Mouse (Mus musculus) B cell, adult 62 days (primary cell): ENCODE measurements around the gene Hhip. TPM values are rescaled to one million over a fixed set of nuclear protein-coding genes. Genes with fewer than 3 reads are reported as not detected.

ENCODE experiments used
- total RNA-seq: library from RNA; stranded (reverse); gene quantifications from 4 replicates; pipeline ENCODE4 v1.2.4, GENCODE M21; 2023

Gene Hhip
- not detected in 4 replicates for total RNA-seq

GRCm38 (mm10) chr8:80057198-80058174, at the start of gene Hhip:
Gene Hhip (minus strand): TSS chr8:80058006.

